Mouse (Mus musculus): ENCODE data around the gene Axl.
"Not testable (repeated sequence)": the region's sequence is repeated elsewhere in the genome, so short reads cannot be mapped to it uniquely, and the experiment has no call there.

Gene Axl

GRCm38 (mm10) chr7:25794775-25795174 lies 6.3 kb upstream of the Axl start:
- no peak for DNase-seq (ENCODE audit: extremely low read depth, low read depth)

GRCm38 (mm10) chr7:25793679-25794078 lies 5.2 kb upstream of the Axl start:
- DNase-seq (ENCODE audit: extremely low read depth, low read depth), result no peak

GRCm38 (mm10) chr7:25792966-25793365 lies 4.5 kb upstream of the Axl start:
- not testable (repeated sequence) for DNase-seq (ENCODE audit: extremely low read depth, low read depth)

GRCm38 (mm10) chr7:25790615-25791014 lies 2.1 kb upstream of the Axl start:
- DNase-seq (ENCODE audit: extremely low read depth, low read depth), result no peak

GRCm38 (mm10) chr7:25789129-25789440 lies 580 bp upstream of the Axl start:
- no peak for DNase-seq (ENCODE audit: extremely low read depth, low read depth)

GRCm38 (mm10) chr7:25787456-25788219 lies 867 bp downstream of the Axl start:
- no peak for DNase-seq (ENCODE audit: extremely low read depth, low read depth)

GRCm38 (mm10) chr7:25786974-25787373 lies 1.5 kb downstream of the Axl start:
- DNase-seq (ENCODE audit: extremely low read depth, low read depth), result no peak

- DNase-seq (ENCODE audit: extremely low read depth, low read depth), result no peak
These were observed 2.8 kb downstream of the Axl start for GRCm38 (mm10) chr7:25785752-25786151.

GRCm38 (mm10) chr7:25784808-25785207 lies 3.7 kb downstream of the Axl start:
- no peak for DNase-seq (ENCODE audit: extremely low read depth, low read depth)

GRCm38 (mm10) chr7:25783746-25784145 lies 4.8 kb downstream of the Axl start:
- DNase-seq (ENCODE audit: extremely low read depth, low read depth), result no peak

- no peak for DNase-seq (ENCODE audit: extremely low read depth, low read depth)
These were observed 5.8 kb downstream of the Axl start for GRCm38 (mm10) chr7:25782744-25783143.

- no peak for DNase-seq (ENCODE audit: extremely low read depth, low read depth)
These were observed 6.4 kb downstream of the Axl start for GRCm38 (mm10) chr7:25781937-25782610.

- no peak for DNase-seq (ENCODE audit: extremely low read depth, low read depth)
These were observed 7.1 kb downstream of the Axl start for GRCm38 (mm10) chr7:25781321-25781936.

GRCm38 (mm10) chr7:25780753-25781152 lies 7.8 kb downstream of the Axl start:
- DNase-seq (ENCODE audit: extremely low read depth, low read depth), result no peak

- no peak for DNase-seq (ENCODE audit: extremely low read depth, low read depth)
These were observed 8.5 kb downstream of the Axl start for GRCm38 (mm10) chr7:25780021-25780420.

- no peak for DNase-seq (ENCODE audit: extremely low read depth, low read depth)
These were observed 20.3 kb downstream of the Axl start for GRCm38 (mm10) chr7:25768229-25768628.

GRCm38 (mm10) chr7:25766108-25766507 lies 22.4 kb downstream of the Axl start:
- DNase-seq (ENCODE audit: extremely low read depth, low read depth), result no peak

GRCm38 (mm10) chr7:25764221-25764620 lies 24.3 kb downstream of the Axl start:
- no peak for DNase-seq (ENCODE audit: extremely low read depth, low read depth)

- DNase-seq (ENCODE audit: extremely low read depth, low read depth), result no peak
These were observed 24.8 kb downstream of the Axl start for GRCm38 (mm10) chr7:25763678-25764077.

GRCm38 (mm10) chr7:25761354-25761753 lies 27.2 kb downstream of the Axl start:
- no peak for DNase-seq (ENCODE audit: extremely low read depth, low read depth)

GRCm38 (mm10) chr7:25756011-25756410 lies 32.5 kb downstream of the Axl start:
- peak; percentile 80 for DNase-seq (ENCODE audit: extremely low read depth, low read depth)

- no peak for DNase-seq (ENCODE audit: extremely low read depth, low read depth)
These were observed 33.1 kb downstream of the Axl start for GRCm38 (mm10) chr7:25755468-25755833.
